Mouse (Mus musculus): ENCODE measurements around the gene Mast3. TPM values are rescaled to one million over a fixed set of nuclear protein-coding genes. Genes with fewer than 3 reads are reported as not detected.

Gene Mast3
- polyA plus RNA-seq, 1 experiment from 2014 or later, result 30.4 TPM

DNA sequence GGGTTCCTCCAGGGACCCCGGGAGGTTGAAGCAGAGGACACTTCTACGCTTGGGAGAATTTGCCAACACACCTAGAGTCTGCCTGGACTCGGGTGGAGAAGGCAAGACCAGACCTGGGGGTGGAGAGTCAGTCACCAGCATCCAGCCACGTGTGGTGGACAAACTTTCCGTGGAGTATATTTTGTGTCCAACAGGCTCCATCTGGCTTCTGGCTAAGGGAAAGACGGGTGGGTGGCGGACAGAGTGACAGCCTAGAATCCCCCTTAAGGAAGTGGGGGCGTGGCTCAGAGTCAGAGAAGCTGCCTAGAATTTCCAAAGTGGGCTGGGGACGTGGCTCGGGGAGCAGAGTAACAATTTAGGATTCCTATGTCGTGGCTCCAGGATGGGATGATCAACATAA is 17.1 kb upstream of the Mast3 start:
- in situ Hi-C loops (cut with MboI; ENCODE audit: low pct_unique_long_range_greater_than_20kb), result no loop called here
- CTCF ChIA-PET, result interaction anchor here (1.0 to 1.7 kb wide), 10 partner anchors 10 to 61 kb away, joined by 3 to 14 read pairs (median 5); partner anchors contain the start of genes Arrdc2 and Mpv17l2
- POLR2A ChIA-PET, result interaction anchor here (2.4 kb wide), 1 partner anchor 17 kb away, joined by 9 read pairs; the partner anchor contains the start of gene Arrdc2

DNA sequence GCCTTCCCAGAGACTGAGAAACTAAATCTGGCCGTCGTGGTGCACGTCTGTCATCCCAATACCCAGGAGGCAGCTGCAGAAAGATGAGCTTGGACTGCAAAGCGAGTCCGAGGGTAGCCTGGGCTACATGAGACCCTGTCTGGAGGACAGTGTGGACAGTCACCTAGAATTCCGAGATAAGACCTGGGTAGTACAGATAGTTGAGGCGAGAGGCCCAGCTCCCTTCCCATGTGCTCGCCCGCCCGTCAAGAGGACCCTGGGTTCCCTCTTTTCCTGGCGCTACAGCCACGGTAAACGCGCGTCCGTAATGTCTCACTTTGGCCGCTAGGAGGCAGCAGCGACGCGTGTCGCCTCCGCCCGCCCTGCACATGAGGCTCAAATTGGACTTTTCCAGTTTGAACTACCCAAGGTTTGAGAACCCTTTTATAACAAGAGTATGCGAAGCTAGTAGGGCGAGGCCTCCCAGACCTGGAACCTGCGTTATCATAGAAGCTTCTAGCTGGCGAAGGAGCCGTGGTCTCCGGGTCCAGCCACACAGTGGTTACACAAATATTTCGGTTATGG is 16.6 kb upstream of the Mast3 start:
- DNase-seq (ENCODE audit: low read depth, low spot score), result no peak
- ATAC-seq, result peak; percentile 41
- H3K27me3 ChIP-seq, result peaks cover 2% of the 10 kb centered on the region
- POLR2A ChIA-PET, result interaction anchor here (2.4 kb wide), 1 partner anchor 18 kb away, joined by 9 read pairs; the partner anchor contains the start of gene Arrdc2
- CTCF ChIA-PET, result interaction anchor here (1.0 to 1.7 kb wide), 10 partner anchors 10 to 60 kb away, joined by 3 to 14 read pairs (median 5); partner anchors contain the start of genes Arrdc2 and Mpv17l2
- no peak for TF ChIP-seq CTCF (IDR thresholded peaks at IDR 0.05)
- in situ Hi-C loops (cut with MboI; ENCODE audit: low pct_unique_long_range_greater_than_20kb), result no loop called here

More for the DNA sequence above, 17.1 kb upstream of the Mast3 start:
- ATAC-seq (no peak), DNase-seq (ENCODE audit: low read depth, low spot score) (no peak)
- TF ChIP-seq CTCF (IDR thresholded peaks at IDR 0.05), result no peak
- peaks cover 7% of the 10 kb centered on the region for H3K27me3 ChIP-seq

DNA sequence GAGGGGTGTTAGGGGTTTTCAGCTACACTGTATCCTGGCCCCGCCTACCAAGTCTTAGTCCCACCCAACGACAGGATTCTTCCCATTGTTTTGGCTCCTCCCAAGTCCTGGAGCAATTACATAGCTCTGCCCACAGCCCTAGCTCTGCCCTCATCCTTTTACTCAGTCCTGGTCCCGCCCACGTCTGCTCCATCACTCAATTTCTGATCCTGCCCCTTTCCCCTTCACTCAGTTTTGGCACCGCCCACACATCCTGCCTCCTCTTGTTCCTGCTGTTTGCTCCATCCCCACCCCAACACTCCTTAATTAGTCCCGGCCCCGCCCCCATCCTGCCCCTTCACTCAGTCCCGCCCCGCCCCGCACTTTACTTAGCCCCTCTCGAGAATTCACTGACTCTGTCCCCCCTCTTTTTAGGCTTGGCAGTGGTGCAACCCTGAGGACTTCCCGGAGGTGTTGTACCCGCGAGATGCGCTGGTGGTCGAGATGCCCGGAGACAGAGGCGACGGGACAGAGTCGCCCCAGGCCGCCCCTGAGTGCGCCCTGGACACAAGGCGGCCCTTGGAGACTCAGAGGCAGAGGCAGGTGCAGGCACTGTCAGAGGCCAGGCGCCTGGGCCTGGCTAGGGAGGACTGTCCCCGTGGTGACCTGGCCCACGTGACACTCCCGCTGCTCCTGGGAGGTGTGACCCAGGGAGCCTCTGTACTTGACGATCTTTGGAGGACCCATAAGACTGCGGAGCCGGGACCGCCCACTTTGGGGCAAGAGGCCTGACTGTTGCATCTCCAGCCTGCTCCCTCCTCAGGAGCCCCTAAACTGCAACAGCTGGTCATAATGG is 15.5 kb upstream of the Mast3 start:
- ChIA-PET CTCF (interaction anchor here (1.4 kb wide), 1 partner anchor 21 kb away, joined by 3 read pairs; no protein-coding TSS in a partner anchor), POLR2A (no interaction called here)
- no peaks in the 10 kb centered on the region for H3K27me3 ChIP-seq
- DNase-seq (ENCODE audit: low read depth, low spot score), result no peak
- TF ChIP-seq CTCF (IDR thresholded peaks at IDR 0.05), result no peak
- peak; percentile 33 for ATAC-seq
- in situ Hi-C loops (cut with MboI; ENCODE audit: low pct_unique_long_range_greater_than_20kb), result no loop called here

DNA sequence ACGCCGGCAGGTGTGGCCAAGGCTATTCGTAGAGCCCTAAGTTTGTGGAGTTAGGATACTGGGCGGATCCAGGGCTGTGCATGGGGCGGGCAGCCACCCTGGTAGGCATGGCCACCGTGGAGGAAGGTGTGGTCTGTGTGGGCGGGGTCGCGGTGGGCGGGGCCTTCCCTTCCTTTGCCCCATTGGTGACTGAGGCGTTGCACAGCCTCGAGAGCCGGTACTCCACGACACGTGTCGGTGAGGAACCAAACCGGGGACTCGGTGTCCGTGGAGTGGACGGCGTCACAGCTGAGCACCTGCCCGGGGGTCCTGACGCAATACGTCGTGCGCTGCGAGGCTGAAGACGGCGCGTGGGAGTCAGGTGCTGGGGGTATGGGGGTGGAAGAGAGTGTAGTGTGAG is 11.8 kb upstream of the Mast3 start:
- DNase-seq (ENCODE audit: low read depth, low spot score), result no peak
- no peak for TF ChIP-seq CTCF (IDR thresholded peaks at IDR 0.05)
- no peaks in the 10 kb centered on the region for H3K27me3 ChIP-seq
- ChIA-PET CTCF (no interaction called here), POLR2A (no interaction called here)
- in situ Hi-C loops (cut with MboI; ENCODE audit: low pct_unique_long_range_greater_than_20kb), result no loop called here
- no peak for ATAC-seq

DNA sequence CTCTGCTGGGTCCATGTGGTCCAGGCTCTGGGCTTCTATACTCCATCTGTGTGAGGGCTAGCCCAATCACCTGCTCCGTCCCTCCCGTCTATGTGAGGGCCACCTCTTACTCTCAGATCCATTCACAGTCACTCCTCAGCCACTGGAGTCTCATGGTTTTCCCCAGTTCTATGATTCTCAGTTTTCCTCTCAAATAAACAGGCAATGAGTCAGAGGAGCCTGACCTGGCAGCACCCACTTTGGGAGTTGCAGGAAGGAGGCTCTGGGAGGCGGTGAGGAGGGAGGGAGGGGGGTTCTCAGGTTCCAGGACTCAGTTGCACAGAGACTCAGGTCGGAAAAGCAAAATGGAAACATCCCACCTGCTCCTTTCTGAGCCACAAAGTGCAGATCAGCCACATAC is 8.0 kb upstream of the Mast3 start:
- ATAC-seq (no peak), DNase-seq (ENCODE audit: low read depth, low spot score) (no peak)
- ChIA-PET POLR2A (no interaction called here), CTCF (no interaction called here)
- TF ChIP-seq CTCF (IDR thresholded peaks at IDR 0.05), result no peak
- no peaks in the 10 kb centered on the region for H3K27me3 ChIP-seq
- in situ Hi-C loops (cut with MboI; ENCODE audit: low pct_unique_long_range_greater_than_20kb), result no loop called here

DNA sequence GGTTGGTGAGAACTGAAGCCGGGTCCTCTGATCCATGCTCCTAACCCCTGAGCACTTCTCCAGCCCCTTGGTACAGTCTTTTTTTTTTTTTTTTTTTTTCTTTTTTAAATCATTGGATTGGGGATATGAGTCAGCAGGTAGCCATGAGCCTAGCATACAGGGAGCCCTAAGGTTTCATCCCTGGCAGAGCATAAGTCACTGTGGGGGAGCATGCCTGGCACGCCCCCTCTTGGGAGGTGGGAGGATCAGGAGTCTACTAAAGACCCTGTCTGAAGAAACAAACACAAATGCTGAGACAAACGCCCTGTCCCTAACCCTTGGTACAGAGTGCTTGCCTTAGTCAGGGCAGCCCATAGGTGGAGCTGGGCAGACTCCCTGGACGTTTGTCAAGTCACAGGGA is 7.2 kb upstream of the Mast3 start:
- no peak for TF ChIP-seq CTCF (IDR thresholded peaks at IDR 0.05)
- ATAC-seq (no peak), DNase-seq (ENCODE audit: low read depth, low spot score) (no peak)
- ChIA-PET CTCF (no interaction called here), POLR2A (no interaction called here)
- no peaks in the 10 kb centered on the region for H3K27me3 ChIP-seq
- in situ Hi-C loops (cut with MboI; ENCODE audit: low pct_unique_long_range_greater_than_20kb), result no loop called here

DNA sequence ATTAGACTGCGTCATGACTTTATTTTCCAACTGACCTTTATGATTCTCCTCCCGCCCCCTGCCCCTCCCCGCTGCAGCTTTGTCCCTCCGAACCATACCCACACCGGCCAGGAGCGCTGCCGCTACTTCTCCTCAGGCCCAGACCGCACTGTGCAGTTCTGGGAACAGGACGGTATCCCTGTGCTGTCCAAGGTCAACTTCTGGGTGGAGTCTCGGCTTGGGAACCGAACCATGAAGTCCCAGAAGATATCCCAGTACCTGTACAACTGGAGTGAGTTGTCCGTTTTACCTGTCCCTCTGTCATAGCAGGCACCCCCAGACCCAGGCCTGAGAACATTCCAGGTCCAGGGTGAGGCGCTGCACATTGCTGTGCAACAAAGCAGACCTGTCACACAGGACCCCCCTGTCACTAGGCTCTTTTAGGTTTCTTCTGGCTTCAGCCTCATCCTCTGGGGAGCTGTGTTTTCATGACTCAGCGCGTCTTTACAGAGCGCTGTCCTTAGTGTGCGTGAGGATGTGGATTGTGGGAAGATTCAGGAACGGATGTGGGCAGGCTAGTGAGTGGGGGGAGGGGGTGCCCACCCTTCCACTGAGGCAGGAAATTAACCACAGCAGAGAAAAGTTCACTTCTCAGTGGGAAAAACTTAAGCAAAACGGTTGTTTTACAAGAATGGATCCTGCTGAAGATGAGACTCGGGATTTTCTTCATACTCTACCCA is 6.3 kb upstream of the Mast3 start:
- ChIA-PET CTCF (no interaction called here), POLR2A (no interaction called here)
- TF ChIP-seq CTCF (IDR thresholded peaks at IDR 0.05), result no peak
- ATAC-seq (no peak), DNase-seq (ENCODE audit: low read depth, low spot score) (no peak)
- no peaks in the 10 kb centered on the region for H3K27me3 ChIP-seq
- in situ Hi-C loops (cut with MboI; ENCODE audit: low pct_unique_long_range_greater_than_20kb), result no loop called here

DNA sequence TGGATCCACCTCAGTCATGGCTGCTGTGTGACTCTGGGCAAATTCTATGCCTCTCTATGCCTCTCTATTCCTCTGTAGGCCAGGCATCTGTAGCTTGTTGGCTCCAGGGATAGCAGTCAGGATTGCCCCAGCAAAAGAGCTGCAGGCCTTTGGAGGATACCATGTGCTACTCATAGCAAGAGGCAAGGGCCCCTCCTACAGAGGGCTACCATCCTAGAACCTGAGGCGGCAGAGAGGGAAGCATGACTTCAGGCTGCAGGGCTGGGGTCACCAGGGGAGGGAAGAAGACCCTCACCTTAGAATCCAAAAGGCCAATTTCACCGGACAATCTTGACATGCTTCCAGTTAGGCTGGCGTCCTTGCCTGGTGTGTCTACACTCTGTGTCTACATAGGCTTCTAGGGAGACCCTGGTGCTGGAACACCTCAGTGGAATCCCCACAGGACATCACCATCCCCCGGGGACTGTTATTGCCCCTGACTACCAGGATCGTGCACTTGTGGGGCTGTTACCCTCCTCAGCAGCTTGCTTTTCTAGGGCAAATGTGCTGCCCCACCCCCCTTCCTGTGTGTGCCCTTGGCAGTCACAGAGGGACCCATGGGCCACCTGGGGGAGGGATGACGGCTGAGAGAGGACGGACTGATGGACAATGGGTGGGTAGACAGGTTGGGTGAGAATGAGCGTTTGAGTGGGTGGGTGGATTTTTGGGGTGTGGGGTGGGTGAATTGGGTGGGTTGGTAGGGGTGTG is 4.3 kb upstream of the Mast3 start:
- no peaks in the 10 kb centered on the region for H3K27me3 ChIP-seq
- in situ Hi-C loops (cut with MboI; ENCODE audit: low pct_unique_long_range_greater_than_20kb), result no loop called here
- CTCF ChIA-PET, result interaction anchor here (1.0 to 1.2 kb wide), 2 partner anchors 9 to 35 kb away, joined by 3 to 5 read pairs; no protein-coding TSS in a partner anchor
- DNase-seq (ENCODE audit: low read depth, low spot score) (no peak), ATAC-seq (no peak)
- TF ChIP-seq CTCF (IDR thresholded peaks at IDR 0.05), result no peak
- POLR2A ChIA-PET, result no interaction called here

DNA sequence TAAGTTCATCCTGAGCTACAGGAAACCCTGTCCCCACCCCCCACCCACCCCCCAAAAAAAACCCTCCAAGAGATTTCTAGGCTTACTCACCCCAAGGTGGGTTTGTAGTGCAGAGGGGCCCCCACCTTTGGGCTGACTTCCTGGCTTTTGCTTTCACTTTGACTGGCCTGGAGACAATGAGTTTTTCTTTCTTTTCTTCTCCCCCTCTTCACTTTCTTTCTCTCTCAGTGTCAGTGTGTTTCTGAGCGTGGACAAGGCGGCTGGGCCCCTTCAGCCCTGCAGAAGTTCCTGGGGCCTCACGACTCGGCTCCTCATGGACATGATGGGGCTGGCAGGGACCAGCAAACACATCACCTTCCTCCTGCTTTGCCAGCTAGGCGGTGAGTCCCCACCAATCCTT is 3.4 kb upstream of the Mast3 start, which contains the start of gene Il12rb1:
Il12rb1 (plus strand) TSS at position 211 of the 400 bp plus-strand sequence.
- no peak for ATAC-seq
- ChIA-PET CTCF (interaction anchor here (1.0 to 1.2 kb wide), 2 partner anchors 8 to 36 kb away, joined by 3 to 5 read pairs; no protein-coding TSS in a partner anchor), POLR2A (no interaction called here)
- DNase-seq (ENCODE audit: low read depth, low spot score), result no peak
- in situ Hi-C loops (cut with MboI; ENCODE audit: low pct_unique_long_range_greater_than_20kb), result no loop called here
- no peaks in the 10 kb centered on the region for H3K27me3 ChIP-seq
- TF ChIP-seq CTCF (IDR thresholded peaks at IDR 0.05), result no peak

DNA sequence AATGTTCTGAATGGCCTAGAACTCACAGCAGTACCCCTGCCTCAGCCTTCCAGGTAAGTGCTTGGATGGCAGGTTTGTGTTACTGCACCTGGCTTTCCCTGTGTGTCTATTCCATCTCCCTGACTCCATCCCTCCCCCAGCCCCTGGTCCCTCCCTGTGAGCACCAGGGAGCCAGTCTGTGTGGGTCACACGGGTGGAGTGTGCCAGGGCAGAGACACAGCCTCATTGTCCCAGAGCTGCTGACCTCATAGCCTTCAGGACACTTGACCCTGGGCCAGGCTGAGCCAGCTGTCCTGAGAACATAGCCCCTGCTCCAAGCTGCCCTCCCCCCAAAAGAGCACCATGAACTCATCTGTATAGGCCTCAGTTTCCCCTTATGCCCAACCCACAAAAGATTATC is 2.5 kb upstream of the Mast3 start:
- CTCF ChIA-PET, result no interaction called here
- POLR2A ChIA-PET, result no interaction called here

More for the DNA sequence above, 2.5 kb upstream of the Mast3 start:
- in situ Hi-C loops (cut with MboI; ENCODE audit: low pct_unique_long_range_greater_than_20kb), result no loop called here
- no peaks in the 10 kb centered on the region for H3K27me3 ChIP-seq
- DNase-seq (ENCODE audit: low read depth, low spot score), result no peak
- TF ChIP-seq CTCF (IDR thresholded peaks at IDR 0.05), result no peak
- no peak for ATAC-seq

All from Patski (cell line).